Mouse (Mus musculus): ENCODE results near the gene Ssna1. TPM values are rescaled to one million over a fixed set of nuclear protein-coding genes. Genes with fewer than 3 reads are reported as not detected.
"Not testable (repeated sequence)": the region's sequence is repeated elsewhere in the genome, so short reads cannot be mapped to it uniquely, and the experiment has no call there.

Gene Ssna1
- polyA plus RNA-seq, 1 experiment from 2014 or later = 179 TPM

DNA sequence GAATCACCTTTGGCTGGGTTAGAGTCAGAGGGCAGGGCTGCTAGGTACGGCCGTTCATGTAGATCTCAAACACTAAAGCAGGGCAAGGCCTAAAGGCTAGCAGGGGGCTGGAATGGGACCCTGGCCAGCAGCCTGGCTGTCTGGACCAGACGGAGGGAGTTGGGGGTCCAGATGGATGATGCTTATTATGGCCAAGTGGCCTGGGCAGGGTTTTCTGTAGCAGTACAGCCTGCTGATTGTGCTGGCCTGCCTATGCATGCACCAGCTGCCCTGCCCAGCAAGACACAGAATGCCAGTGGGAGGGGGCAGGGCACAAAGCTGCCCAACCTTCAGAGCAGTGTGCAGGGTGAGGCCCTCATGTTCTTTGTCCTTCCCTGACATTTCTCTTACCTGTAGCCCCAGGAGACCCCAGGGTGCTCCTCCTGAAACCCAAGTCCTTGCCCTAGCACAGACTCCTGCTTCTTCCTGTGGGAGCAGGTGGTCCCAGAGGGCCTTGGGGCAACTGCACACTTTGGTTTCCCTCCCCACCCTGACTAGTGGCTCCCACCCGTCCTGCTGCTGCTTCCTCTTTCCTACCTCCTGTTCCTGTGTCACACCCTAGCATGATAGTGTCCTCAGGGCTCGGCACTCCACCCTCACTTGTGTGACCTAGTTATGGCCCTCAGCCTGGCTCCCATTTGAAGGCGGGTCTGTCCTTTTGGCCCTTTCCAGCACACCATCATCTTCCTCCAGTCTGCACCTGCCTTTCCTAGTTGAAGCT lies 6.2 kb downstream of the Ssna1 start:
- peaks cover 31% of the 10 kb centered on the region for H3K36me3 ChIP-seq
- H3K4me3 ChIP-seq = peak overlapping the region; percentile 20
- H3K9me3 ChIP-seq (replicated peaks) = no peaks in the 10 kb centered on the region
- peak overlapping the region; percentile 52 for H3K9ac ChIP-seq
- WGBS (ENCODE audit: insufficient replicate concordance) = 38% methylated on average over 6 of the region's 6 CpGs
- peaks cover 80% of the 10 kb centered on the region for H3K4me1 ChIP-seq
- peaks cover 11% of the 10 kb centered on the region for H3K27me3 ChIP-seq (replicated peaks)
- H3K4me2 ChIP-seq = peak overlapping the region; percentile 100
- no peak for ATAC-seq
- peak overlapping the region; percentile 64 for H3K27ac ChIP-seq

DNA sequence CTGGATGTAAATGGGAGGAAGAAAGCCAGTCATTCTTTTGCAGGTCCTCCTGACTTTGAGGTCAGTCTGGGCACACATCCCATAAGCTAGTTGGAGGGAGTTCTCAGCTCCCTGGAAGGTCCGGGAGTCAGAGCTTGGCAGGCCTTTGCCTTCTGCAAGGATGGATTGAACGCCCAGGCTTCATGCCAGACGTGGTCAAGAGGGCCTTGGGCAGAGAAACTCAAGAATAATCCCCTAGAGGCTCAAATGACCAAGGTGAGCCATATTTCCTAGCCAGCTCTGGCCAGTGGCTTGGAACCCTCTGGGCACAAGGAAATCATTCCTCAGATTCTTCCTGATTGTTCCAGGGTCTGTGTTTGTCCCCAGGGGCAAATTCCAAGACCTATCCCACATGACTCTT lies 7.4 kb downstream of the Ssna1 start:
- 67% methylated on average over 3 of the region's 3 CpGs for WGBS (ENCODE audit: insufficient replicate concordance)
- Histone ChIP-seq H3K4me3 (no peak overlapping the region), H3K4me1 (peaks cover 68% of the 10 kb centered on the region), H3K27me3 (replicated peaks) (peaks cover 11% of the 10 kb centered on the region), H3K4me2 (peak overlapping the region; percentile 100), H3K36me3 (peaks cover 19% of the 10 kb centered on the region), H3K9me3 (replicated peaks) (no peaks in the 10 kb centered on the region), H3K27ac (no peak overlapping the region), H3K9ac (peak overlapping the region; percentile 27; the same call in 1 of the 2 replicates)
- ATAC-seq = no peak

GRCm38 (mm10) chr2:25264286-25264660 lies 8.0 kb downstream of the Ssna1 start:
- Histone ChIP-seq H3K4me3 (peak overlapping the region; percentile 84), H3K4me2 (peak overlapping the region; percentile 100), H3K9ac (peak overlapping the region; percentile 86; the same call in 1 of the 2 replicates), H3K4me1 (peaks cover 68% of the 10 kb centered on the region), H3K27me3 (replicated peaks) (peaks cover 11% of the 10 kb centered on the region), H3K36me3 (peaks cover 13% of the 10 kb centered on the region), H3K9me3 (replicated peaks) (no peaks in the 10 kb centered on the region), H3K27ac (no peak overlapping the region)
- ATAC-seq = no peak
- 68% methylated on average over 5 of the region's 5 CpGs for WGBS (ENCODE audit: insufficient replicate concordance)

GRCm38 (mm10) chr2:25263623-25264285 lies 8.5 kb downstream of the Ssna1 start:
- no peaks in the 10 kb centered on the region for H3K9me3 ChIP-seq (replicated peaks)
- H3K9ac ChIP-seq = peak overlapping the region; percentile 86
- H3K36me3 ChIP-seq = peaks cover 8% of the 10 kb centered on the region
- WGBS (ENCODE audit: insufficient replicate concordance) = 29% methylated on average over 12 of the region's 12 CpGs
- no peak for ATAC-seq
- peak overlapping the region; percentile 77; the same call in 1 of the 2 replicates for H3K27ac ChIP-seq
- H3K4me1 ChIP-seq = peaks cover 68% of the 10 kb centered on the region
- H3K27me3 ChIP-seq (replicated peaks) = peaks cover 11% of the 10 kb centered on the region
- H3K4me2 ChIP-seq = peak overlapping the region; percentile 100
- H3K4me3 ChIP-seq = peak overlapping the region; percentile 84

GRCm38 (mm10) chr2:25262795-25263622 lies 9.2 kb downstream of the Ssna1 start:
- Histone ChIP-seq H3K9me3 (replicated peaks) (no peaks in the 10 kb centered on the region), H3K36me3 (peaks cover 2% of the 10 kb centered on the region; the same call in 1 of the 2 replicates), H3K4me3 (peak overlapping the region; percentile 84), H3K27ac (peak overlapping the region; percentile 77), H3K9ac (peak overlapping the region; percentile 86), H3K4me1 (peaks cover 63% of the 10 kb centered on the region), H3K27me3 (replicated peaks) (peaks cover 11% of the 10 kb centered on the region), H3K4me2 (peak overlapping the region; percentile 100)
- ATAC-seq = peak; percentile 13
- 2% methylated on average over 82 of the region's 82 CpGs for WGBS (ENCODE audit: insufficient replicate concordance)

GRCm38 (mm10) chr2:25262291-25262767 lies 9.9 kb downstream of the Ssna1 start, which contains the start of gene Tprn:
Gene Tprn (plus strand): TSS chr2:25262618.
- Histone ChIP-seq H3K4me2 (peak within 1 kb of the TSS; percentile 100), H3K36me3 (no peaks in the 10 kb centered on the region; the same call in 1 of the 2 replicates), H3K27ac (peak within 1 kb of the TSS; percentile 77), H3K4me3 (peak within 1 kb of the TSS; percentile 84), H3K9me3 (replicated peaks) (no peaks in the 10 kb centered on the region), H3K4me1 (peaks cover 56% of the 10 kb centered on the region), H3K27me3 (replicated peaks) (peaks cover 11% of the 10 kb centered on the region), H3K9ac (peak within 1 kb of the TSS; percentile 86)
- under 1% methylated on average over 39 of the region's 39 CpGs for WGBS (ENCODE audit: insufficient replicate concordance)
- peak; percentile 97 for ATAC-seq

DNA sequence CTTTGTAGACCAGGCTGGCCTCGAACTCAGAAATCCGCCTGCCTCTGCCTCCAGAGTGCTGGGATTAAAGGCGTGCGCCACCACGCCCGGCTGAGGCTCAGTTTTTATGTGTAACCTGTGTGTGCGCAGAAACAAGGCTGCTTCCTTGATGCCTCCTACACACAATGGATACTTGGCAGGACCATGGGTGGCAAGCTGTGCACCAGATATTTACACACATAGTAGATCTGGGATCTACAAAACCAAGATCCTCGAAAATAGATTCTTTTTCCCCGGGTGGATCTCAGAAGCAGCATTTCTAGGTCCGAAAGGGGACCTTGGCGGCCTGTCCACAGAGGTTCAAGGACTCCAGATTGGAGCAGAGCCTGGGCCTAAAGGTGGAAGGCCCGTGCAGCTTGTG lies 10.4 kb downstream of the Ssna1 start:
- H3K4me3 ChIP-seq = peak overlapping the region; percentile 84
- no peaks in the 10 kb centered on the region for H3K9me3 ChIP-seq (replicated peaks)
- peaks cover 56% of the 10 kb centered on the region for H3K4me1 ChIP-seq
- H3K4me2 ChIP-seq = peak overlapping the region; percentile 100
- peak overlapping the region; percentile 77 for H3K27ac ChIP-seq
- peak overlapping the region; percentile 65 for H3K9ac ChIP-seq
- ATAC-seq = peak; percentile 7; the same call in 1 of the 2 replicates
- WGBS (ENCODE audit: insufficient replicate concordance) = 42% methylated on average over 12 of the region's 12 CpGs
- peaks cover 11% of the 10 kb centered on the region for H3K27me3 ChIP-seq (replicated peaks)
- H3K36me3 ChIP-seq = no peaks in the 10 kb centered on the region

DNA sequence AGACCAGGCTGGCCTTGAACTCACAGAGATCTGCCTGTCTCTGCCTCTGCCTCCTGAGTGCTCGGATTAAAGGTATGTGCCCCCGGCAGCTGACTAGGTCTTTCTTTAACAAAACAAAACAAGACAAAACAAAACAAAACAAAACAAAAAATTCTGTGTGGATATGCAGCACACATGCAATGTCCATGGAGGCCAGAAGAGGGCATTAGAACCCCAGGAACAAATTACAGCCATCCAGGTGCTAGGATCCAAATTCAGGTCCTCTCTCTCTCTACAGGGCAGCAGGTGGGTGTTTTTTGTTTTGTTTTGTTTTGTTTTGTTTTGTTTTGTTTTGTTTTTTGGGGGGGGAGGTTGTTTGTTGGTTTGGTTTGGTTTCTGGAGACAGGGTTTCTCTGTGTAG lies 13.4 kb downstream of the Ssna1 start:
- ATAC-seq = no peak
- Histone ChIP-seq H3K4me3 (no peak overlapping the region), H3K9me3 (replicated peaks) (no peaks in the 10 kb centered on the region), H3K27me3 (replicated peaks) (peaks cover 9% of the 10 kb centered on the region), H3K4me2 (no peak overlapping the region), H3K27ac (no peak overlapping the region), H3K4me1 (peaks cover 44% of the 10 kb centered on the region), H3K9ac (no peak overlapping the region), H3K36me3 (no peaks in the 10 kb centered on the region)
- 37% methylated on average over 2 of the region's 2 CpGs for WGBS (ENCODE audit: insufficient replicate concordance)

- ATAC-seq = not testable (repeated sequence)
Measured at GRCm38 (mm10) chr2:25257250-25257649, 15.0 kb downstream of the Ssna1 start.

DNA sequence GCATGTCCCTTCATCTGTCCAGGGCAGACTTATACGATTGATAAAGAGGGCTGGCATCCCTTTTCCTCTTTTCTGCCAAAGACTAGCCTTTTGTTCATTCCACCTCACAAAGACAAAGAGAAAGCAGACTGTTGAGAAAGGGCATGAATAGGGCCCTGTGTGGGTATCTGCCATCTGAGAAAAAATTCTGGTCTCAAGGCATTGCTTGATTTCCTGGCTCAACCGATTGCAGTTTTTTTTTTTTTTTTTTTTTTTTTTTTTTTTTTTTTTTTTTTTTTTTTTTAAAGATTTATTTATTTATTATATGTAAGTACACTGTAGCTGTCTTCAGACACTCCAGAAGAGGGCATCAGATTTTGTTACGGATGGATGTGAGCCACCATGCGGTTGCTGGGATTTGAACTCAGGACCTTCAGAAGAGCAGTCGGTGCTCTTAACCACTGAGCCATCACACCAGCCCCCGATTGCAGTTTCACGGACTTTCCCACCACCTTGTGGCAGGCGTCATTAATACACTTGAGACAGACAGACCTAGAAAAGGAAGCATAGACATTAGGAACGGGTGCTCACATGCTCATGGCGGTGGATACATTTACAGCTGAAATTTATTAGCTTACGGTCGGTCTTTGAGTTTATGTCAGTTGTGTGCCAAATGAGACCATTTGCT lies 15.7 kb downstream of the Ssna1 start:
- Histone ChIP-seq H3K9ac (peak overlapping the region; percentile 85), H3K36me3 (peaks cover 21% of the 10 kb centered on the region), H3K4me1 (peaks cover 27% of the 10 kb centered on the region), H3K4me3 (peak overlapping the region; percentile 99), H3K4me2 (peak overlapping the region; percentile 88), H3K27ac (0 out of 2 replicates have a peak overlapping the region, but pooled peaks have one; percentile 85)
- not testable (repeated sequence) for H3K27me3 ChIP-seq (replicated peaks); ATAC-seq; H3K9me3 ChIP-seq (replicated peaks)
- 39% methylated on average over 12 of the region's 12 CpGs for WGBS (ENCODE audit: insufficient replicate concordance)

More at GRCm38 (mm10) chr2:25257250-25257649, 15.0 kb downstream of the Ssna1 start:
- H3K4me3 ChIP-seq; H3K4me2 ChIP-seq; H3K9ac ChIP-seq; H3K27ac ChIP-seq; H3K27me3 ChIP-seq (replicated peaks); H3K9me3 ChIP-seq (replicated peaks): not testable (repeated sequence)
- 75% methylated on average over 5 of the region's 5 CpGs for WGBS (ENCODE audit: insufficient replicate concordance)
- Histone ChIP-seq H3K4me1 (peaks cover 32% of the 10 kb centered on the region), H3K36me3 (peaks cover 14% of the 10 kb centered on the region)

- WGBS (ENCODE audit: insufficient replicate concordance) = 1% methylated on average over 39 of the region's 39 CpGs
Measured at GRCm38 (mm10) chr2:25255284-25255779, 16.9 kb downstream of the Ssna1 start, which contains the start of gene Tmem203. Gene Tmem203 (plus strand): TSS chr2:25255439.

More at GRCm38 (mm10) chr2:25255284-25255779, 16.9 kb downstream of the Ssna1 start, which contains the start of gene Tmem203:
- ATAC-seq = peak; percentile 86
- Histone ChIP-seq H3K27ac (peak within 1 kb of the TSS; percentile 85), H3K9ac (peak within 1 kb of the TSS; percentile 85), H3K36me3 (peaks cover 33% of the 10 kb centered on the region), H3K9me3 (replicated peaks) (no peaks in the 10 kb centered on the region), H3K4me2 (peak within 1 kb of the TSS; percentile 88), H3K27me3 (replicated peaks) (no peaks in the 10 kb centered on the region), H3K4me1 (peaks cover 23% of the 10 kb centered on the region), H3K4me3 (peak within 1 kb of the TSS; percentile 99)
